Mouse (Mus musculus) thymus, postnatal 4 days (tissue): ENCODE measurements at regions not wholly inside any gene's neighbourhood (a gene's known extent, or its start where the extent isn't known, plus 50 kb on each side); places are given as distances from the start of the nearest gene placed in this dataset.
"Not testable (repeated sequence)": the region's sequence is repeated elsewhere in the genome, so short reads cannot be mapped to it uniquely, and the experiment has no call there.

Experiments used
- DNase-seq: peaks from one replicate; pipeline ENCODE4 v3.0.0; 2021

GRCm38 (mm10) chr13:82058872-82059271 lies 276.0 kb downstream of the Cetn3 start:
- DNase-seq = no peak

DNA sequence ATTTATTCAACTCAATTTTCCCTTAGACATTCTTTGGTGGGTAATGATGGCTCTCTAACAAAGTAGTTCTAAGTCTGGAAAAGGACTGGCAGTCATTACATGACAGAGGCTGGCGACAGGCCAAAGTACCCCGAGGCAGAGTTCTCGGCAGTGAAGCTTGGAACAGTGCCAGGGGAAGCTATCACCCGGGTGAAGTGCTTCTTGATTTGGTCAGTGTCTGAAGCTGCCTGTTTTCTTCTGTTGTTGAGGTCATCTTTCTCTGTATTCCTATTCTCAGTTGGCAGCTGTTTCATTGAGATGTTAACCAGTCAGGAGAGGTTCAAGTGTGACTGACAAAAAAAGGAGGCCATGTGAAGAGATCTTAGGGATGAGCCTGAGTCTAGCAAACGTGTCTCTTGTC lies 276.6 kb downstream of the Cetn3 start:
- no peak for DNase-seq

DNA sequence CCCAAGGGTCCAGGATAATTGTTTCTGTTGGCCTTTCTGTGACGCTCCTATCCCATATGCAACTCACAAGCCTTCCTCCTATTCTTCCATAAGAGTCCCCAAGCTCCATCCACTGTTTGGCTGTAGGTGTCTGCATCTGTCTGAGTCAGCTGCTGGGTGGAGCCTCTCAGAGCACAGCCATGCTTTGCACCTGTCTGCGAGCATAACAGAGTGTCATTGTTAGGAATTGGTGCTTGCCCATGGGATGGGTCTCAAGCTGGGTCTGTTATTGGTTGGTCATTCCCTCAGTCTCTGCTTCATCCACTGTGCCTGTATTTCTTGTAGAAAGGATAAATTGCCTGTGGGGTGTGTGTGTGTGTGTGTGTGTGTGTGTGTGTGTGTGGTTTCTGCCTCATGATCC lies 281.0 kb downstream of the Cetn3 start:
- DNase-seq = not testable (repeated sequence)

DNA sequence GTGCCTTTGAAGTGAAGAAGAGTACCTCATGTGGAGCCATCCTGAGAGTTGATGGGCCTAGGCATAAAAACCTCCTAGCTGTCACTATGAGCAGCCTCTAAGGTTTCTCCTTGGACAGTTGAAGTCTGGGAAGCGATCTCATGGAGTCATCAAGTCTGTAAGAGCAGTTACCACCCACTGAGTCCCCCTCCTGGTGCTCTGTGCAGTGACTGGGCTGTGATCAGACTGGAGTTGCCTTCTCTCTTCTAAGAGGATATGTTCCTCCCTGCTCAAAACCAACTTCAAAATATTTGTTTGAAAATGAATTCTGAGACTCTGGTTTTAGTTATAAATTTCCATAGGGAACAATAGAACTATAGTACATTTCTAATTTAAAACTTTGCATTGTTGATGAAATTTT lies 283.3 kb downstream of the Cetn3 start:
- no peak for DNase-seq

GRCm38 (mm10) chr13:82066674-82067270 lies 283.9 kb downstream of the Cetn3 start:
- DNase-seq = no peak

- DNase-seq = no peak
Measured at GRCm38 (mm10) chr13:82072449-82072848, 289.6 kb downstream of the Cetn3 start.

DNA sequence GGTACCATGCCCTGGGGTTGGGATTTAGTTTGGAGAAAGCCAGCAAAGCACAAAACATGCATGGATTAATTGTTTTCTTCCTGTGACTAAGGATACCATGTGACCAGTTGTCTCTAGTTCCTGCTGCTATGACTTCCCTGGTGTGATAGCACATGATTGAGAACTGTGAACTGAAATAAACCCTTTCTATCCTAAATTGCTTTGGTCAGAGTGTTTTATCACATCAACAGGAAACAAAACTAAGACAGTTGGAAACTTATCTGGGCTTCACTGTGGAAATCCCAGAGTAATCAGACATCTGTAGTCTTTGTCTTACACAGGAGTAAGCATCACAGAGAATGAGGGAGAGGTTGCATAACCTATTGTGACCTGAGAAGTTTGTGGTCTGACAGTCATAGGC lies 290.5 kb downstream of the Cetn3 start:
- no peak for DNase-seq

DNA sequence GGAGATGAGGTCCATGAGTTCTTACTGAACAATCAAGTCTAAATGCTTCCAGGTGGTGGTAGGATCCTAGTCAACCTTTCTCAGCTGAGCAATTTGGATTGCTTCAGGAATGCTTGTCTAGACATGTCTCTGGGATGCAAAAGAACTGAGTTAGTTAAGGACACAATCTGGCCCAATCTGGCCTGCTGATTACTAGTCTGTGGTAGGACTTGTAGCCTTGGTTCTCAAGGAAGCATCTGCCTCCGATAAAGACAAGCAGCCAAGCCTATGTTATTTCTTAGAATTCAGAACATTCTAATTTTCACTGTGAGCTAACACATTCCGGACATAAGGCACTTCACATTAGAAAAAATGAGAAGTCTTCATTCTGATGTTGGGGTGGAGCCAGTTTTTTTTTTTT lies 298.5 kb downstream of the Cetn3 start:
- no peak for DNase-seq

DNA sequence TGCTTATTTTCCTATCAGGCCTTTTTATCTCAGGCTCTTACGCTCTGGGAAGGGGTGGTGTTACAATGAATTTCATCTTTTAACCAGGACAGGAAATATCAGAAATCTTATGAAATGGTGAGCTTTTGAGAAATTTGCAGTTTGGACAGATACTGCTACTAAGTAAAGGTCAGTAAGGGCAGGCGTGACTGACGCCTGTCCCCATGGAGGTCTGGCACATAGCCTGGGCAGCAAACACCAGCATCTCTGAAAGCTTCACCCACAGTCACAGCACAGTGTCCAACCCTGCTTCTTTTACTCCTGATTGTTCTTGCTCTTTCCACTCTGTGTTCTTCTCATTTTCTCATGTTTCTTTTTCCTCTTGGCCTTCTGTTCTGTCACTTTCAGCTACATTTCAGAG lies 304.8 kb downstream of the Cetn3 start:
- no peak for DNase-seq

- DNase-seq = peak; percentile 24
Measured at GRCm38 (mm10) chr13:82092186-82092585, 309.3 kb downstream of the Cetn3 start.

DNA sequence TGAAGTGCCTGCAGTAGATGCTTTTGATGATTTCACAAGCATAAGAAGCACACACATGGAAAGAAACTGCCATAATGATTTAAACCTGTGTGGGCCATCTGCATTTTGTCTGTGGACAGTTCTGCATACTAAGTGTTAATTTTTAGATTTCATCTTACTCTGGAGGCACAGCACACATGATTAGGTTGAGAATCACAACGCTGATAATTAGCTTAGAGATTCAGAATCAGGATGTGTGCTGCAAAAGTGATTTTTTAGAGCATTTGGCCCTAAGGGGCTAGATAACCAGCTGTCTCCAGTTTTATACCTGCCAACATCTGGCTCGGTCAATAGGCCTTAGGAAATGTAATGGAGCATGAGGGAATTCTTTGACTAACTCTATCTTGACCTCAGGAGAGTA lies 323.2 kb downstream of the Cetn3 start:
- DNase-seq = no peak

DNA sequence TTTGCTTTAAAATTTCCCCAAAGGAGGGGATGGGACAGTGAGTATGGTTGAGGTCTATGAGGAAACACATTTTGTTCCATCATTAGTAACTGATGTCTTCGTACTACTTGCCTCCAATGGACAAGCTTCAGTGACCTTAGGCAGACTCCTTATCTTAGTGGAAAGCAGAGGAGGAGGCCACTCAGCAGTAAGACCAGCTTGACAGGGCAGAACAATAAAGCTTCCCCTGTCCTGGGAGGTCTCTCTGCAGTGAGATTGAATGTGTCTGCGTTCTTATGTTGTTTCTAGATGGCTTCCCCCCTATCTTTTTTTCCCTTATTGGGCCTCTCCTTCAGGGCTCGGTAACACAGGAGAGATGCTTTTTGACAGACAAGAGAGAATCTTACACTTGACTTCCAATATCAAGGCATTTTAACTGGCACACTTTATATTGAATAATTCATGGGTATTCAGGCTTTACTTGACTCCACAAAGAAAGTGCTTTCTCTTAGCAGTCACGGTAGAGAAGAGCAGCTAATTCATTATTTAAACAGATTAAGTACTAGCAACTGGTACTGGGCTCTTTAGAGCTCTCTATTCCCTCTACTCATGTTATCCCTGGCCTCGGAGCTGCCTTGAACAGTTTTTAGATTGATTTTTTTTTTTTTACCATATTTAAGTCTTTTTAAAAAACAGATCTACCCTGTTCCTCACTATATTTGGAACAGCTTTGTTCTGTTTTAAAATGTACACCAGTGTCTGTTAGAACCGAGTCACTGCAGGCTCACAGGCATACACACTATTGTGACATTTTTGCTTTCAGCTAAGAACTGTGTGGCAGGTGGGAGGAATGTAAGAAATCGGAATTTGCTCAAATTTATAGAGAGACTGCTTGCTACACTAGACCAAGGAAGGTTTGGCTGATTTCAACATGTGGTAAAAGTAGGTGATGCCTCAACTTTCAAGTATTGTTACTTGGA lies 347.2 kb downstream of the Cetn3 start:
- no peak for DNase-seq
